Mouse (Mus musculus) brown adipose tissue, adult 24 weeks (tissue): ENCODE results near the gene Gm21731. TPM values are rescaled to one million over a fixed set of nuclear protein-coding genes. Genes with fewer than 3 reads are reported as not detected.
"Not testable (repeated sequence)": the region's sequence is repeated elsewhere in the genome, so short reads cannot be mapped to it uniquely, and the experiment has no call there.

Experiments
- H3K27ac ChIP-seq: fragments of 200-500 bp; replicated peaks from 2 replicates; pipeline ENCODE4 v1.5.1; 2012; ENCODE audit warnings: low read depth, mild to moderate bottlenecking, low read length
- H3K4me1 ChIP-seq: fragments of 200-500 bp; 2 replicates; pipeline ENCODE4 v1.6.1; 2012; ENCODE audit warnings: low read length, mixed read lengths; ENCODE audit not compliant: control insufficient read depth, insufficient read depth, insufficient read length
- H3K4me3 ChIP-seq: fragments of 200-500 bp; 2 replicates; pipeline ENCODE4 v1.5.1; 2012; ENCODE audit warnings: low read depth, mild to moderate bottlenecking, low read length, moderate library complexity; ENCODE audit not compliant: insufficient read depth
- polyA plus RNA-seq: library from polyadenylated mRNA; stranded (reverse); fragments of >200 nt; gene quantifications from 2 replicates; pipeline ENCODE4 v1.2.4, GENCODE M21; 2012; ENCODE audit not compliant: missing spikeins, insufficient read depth, insufficient read length

The Gm21731 gene
- polyA plus RNA-seq: not detected in 2 replicates

- not testable (repeated sequence) for H3K27ac ChIP-seq, H3K4me1 ChIP-seq, H3K4me3 ChIP-seq
These were observed at the start of gene Gm21731 for GRCm38 (mm10) chr13:120238811-120239210. TSS of gene Gm21731 (plus strand) at chr13:120239111.

GRCm38 (mm10) chr13:120196189-120196821 is 42.6 kb upstream of the Gm21731 start:
- H3K4me1 ChIP-seq, H3K4me3 ChIP-seq, H3K27ac ChIP-seq: not testable (repeated sequence)

DNA sequence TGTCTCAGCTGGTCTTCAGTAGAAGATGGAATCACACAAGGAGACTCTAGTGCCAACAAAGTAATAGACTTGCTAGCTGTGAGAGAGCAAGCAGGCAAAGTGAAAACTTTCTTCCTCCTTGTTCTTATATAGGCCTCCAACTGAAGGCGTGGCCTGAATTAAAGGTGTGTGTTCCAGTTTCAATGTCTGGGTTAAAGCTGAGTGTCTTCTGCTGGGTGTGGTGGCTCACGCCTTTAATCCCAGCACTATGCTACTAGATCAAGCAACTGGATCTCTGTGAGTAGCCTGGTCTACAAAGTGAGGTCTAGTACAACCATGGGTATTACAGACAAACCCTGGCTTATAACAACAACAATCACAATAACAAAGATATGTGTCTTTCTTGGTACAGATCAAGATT is 23.1 kb upstream of the Gm21731 start, which contains the start of gene Gm21762:
Gene Gm21762 (minus strand): TSS at position 101 of the 400 bp plus-strand sequence.
- not testable (repeated sequence) for H3K4me3 ChIP-seq, H3K27ac ChIP-seq, H3K4me1 ChIP-seq

DNA sequence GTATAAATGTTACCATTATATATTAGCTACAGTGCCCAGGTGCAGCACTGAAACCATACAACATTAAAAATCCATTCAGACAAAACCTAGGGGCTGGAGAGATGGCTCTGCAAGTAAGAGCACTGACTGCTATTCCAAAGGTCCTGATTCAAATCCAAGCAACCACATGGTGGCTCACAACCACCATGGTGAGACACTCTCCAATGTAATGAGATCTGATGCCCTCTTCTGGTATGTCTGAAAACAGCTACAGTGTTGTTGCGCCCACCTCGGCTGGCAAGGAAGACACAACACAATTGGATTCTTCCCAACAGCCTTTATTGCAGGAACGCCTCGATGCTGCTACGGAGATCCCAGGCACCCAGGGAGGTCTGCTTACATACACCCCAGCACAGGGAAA is 18.0 kb upstream of the Gm21731 start:
- H3K27ac ChIP-seq, H3K4me3 ChIP-seq: not testable (repeated sequence)

GRCm38 (mm10) chr13:120223012-120223659 is 15.8 kb upstream of the Gm21731 start:
- H3K4me3 ChIP-seq, H3K27ac ChIP-seq, H3K4me1 ChIP-seq: not testable (repeated sequence)

More for the DNA sequence above, 18.0 kb upstream of the Gm21731 start:
- H3K4me1 ChIP-seq: not testable (repeated sequence)

DNA sequence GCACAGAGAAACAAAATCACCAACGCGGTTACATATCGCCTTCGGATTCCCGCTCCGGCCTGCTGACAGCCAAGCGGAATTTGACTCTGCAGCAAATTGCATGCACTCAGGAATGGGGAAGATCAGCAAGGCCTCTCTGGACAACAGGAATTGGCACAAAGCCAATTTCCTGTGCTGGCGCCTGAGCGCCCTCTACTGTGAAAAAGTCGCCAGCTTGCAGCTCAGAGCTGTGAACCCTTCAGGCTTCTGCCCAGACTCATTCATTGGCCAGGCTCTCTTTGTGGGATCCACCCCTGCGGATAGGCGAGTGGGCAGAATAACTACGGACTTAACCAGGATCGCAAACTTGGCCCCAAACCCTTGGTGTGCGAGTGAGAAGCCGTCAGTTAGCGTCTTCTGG is 7.1 kb upstream of the Gm21731 start:
- not testable (repeated sequence) for H3K4me1 ChIP-seq, H3K27ac ChIP-seq, H3K4me3 ChIP-seq

GRCm38 (mm10) chr13:120232447-120233049 is 6.4 kb upstream of the Gm21731 start:
- H3K27ac ChIP-seq, H3K4me1 ChIP-seq, H3K4me3 ChIP-seq: not testable (repeated sequence)

- not testable (repeated sequence) for H3K4me1 ChIP-seq, H3K4me3 ChIP-seq, H3K27ac ChIP-seq
These were observed 12.5 kb downstream of the Gm21731 start for GRCm38 (mm10) chr13:120251208-120251924.

DNA sequence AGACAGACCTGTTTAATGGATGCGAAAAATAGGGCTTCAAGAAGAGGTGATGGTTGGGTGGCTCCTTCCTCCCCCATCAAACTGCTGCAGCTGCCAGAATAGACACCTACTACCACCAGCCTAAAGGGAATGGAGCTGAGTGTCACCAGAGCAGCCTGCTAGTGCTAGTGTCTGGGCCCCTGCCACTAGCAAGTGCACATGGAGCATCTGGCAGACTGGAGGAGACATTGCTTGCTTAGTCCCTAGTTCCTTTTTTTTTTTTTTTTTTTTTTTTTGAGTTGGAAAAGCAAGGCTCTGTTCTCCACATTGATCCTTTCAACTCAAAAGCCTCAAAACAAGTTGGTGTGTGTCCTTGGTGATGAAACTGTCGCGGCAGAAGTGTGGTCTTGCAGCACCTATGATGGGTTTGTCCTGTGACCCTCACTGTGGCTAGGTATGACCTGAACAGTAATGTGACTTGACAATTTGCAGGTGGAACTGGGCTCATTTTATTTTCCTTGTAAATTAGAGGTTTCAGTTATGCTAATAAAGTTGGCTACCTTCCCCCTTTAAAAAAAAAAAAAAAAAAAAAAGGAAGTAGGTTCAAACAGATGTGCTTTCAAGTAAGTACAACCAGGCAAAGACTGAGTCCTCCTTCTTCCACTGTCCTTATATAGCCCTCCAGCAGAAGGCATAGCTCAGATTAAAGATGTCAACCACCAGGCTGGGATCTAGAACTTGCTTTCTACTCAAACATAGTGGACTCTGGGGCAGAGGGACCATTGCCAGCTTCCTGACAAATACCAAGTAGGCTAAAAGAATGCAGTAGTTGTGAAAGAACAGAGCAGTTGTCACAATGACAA is 20.1 kb downstream of the Gm21731 start:
- not testable (repeated sequence) for H3K27ac ChIP-seq, H3K4me3 ChIP-seq, H3K4me1 ChIP-seq

- H3K27ac ChIP-seq, H3K4me1 ChIP-seq, H3K4me3 ChIP-seq: not testable (repeated sequence)
These were observed 20.8 kb downstream of the Gm21731 start for GRCm38 (mm10) chr13:120259718-120260117.

DNA sequence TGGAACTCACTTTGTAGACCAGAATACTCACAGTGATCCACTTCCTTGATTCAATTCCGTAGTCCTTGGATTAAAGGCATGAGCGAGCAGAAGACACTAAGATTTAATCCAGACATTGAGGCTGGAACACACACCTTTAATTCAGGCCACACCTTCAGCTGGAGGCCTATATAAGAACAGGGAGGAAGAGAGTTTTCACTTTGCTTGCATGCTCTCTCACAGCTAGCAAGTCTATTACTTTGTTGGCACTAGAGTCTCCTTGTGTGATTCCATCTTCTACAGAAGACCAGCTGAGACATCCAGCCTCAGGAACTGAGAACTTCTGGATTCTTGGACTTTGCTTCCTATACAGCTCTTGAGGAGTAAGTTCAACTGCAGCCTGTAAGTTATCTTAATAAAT is 24.0 kb downstream of the Gm21731 start, which contains the start of gene AF067061:
Gene AF067061 (plus strand): TSS at position 245 of the 400 bp plus-strand sequence.
- H3K27ac ChIP-seq, H3K4me3 ChIP-seq, H3K4me1 ChIP-seq: not testable (repeated sequence)

GRCm38 (mm10) chr13:120277837-120278236 is 38.9 kb downstream of the Gm21731 start:
- not testable (repeated sequence) for H3K4me3 ChIP-seq, H3K27ac ChIP-seq, H3K4me1 ChIP-seq

DNA sequence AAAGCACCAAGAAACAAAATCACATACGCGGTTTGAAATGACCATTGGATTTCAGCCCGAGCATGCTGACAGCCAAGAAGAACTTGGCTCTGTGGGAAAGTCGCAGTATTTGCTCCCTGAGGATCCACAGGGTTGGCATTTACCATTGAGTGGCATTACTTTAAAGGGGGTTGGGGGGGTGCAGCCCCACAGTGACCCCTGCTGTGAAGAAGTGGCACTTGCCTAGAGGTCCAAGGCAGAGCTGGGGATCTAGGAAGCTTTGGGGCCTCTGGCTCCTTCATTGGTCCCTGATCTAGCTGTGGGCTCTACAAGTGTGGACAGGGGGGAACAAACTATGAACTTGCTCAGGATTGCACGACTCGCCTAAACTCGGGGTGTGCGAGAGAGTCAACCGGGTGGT is 39.9 kb downstream of the Gm21731 start:
- Histone ChIP-seq H3K4me3 (no peak overlapping the region), H3K4me1 (no peaks in the 10 kb centered on the region), H3K27ac (no peak overlapping the region)
